Mouse (Mus musculus) 416B (cell line): ENCODE measurements around the gene Pla1a.

Experiments used
- DNase-seq: peaks from one replicate; pipeline ENCODE4 v3.0.0; 2011; ENCODE audit warnings: low read depth

The Pla1a gene

DNA sequence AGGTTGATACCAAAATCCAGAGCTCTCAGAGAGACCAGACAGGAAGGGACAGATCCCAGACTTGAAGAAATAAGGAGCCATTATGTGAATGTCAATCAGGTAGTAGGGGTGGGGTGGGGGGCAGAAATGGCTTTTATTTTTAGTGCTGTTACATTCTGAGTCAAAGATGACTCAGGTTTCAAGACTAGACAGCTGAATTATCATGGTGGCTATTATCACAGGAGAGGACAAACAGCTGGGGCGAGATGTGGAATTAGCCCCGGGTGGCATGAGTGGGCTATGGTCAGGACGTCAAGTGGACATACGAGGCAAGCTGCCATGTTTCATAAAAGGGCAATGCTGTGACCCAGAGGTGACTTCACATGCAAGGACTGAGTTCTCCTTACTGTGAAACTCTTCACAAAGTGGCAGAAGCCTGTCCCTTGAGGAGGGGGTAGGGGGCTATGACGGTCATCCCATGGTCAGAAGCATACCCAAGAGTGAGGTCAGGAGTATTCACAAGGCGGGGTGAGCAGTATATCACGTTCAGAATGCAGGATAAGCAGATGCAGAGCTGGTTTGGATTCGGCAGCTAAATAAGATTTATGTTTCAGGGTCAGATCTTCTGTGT lies 43.6 kb downstream of the Pla1a start:
- DNase-seq = no peak

- no peak for DNase-seq
These were observed 44.2 kb downstream of the Pla1a start for GRCm38 (mm10) chr16:38388757-38389156.

GRCm38 (mm10) chr16:38387389-38387788 lies 45.6 kb downstream of the Pla1a start:
- DNase-seq = no peak

- peak; percentile 86 for DNase-seq
These were observed 47.2 kb downstream of the Pla1a start for GRCm38 (mm10) chr16:38385700-38386099.

DNA sequence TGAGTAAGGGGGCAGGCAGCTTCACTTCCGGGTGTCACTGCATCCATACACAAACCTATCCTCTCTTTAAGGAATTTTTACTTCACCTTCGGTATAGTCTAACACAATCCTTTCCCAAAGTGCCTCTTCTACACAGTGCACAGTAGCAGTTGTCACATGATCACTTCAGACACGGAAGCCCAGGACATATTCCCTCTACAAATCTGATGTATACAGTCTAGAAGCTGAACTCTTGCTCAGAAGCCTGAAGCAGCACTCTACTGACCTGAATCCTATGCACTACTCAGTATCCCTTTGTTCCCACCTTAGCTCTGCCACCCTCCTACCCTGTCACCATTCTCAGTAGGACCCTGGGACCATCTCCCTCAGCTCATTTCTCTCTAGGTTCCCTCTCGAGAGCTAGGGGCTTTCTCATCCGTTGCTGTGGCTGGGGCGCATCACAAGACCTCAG lies 47.7 kb downstream of the Pla1a start:
- no peak for DNase-seq

DNA sequence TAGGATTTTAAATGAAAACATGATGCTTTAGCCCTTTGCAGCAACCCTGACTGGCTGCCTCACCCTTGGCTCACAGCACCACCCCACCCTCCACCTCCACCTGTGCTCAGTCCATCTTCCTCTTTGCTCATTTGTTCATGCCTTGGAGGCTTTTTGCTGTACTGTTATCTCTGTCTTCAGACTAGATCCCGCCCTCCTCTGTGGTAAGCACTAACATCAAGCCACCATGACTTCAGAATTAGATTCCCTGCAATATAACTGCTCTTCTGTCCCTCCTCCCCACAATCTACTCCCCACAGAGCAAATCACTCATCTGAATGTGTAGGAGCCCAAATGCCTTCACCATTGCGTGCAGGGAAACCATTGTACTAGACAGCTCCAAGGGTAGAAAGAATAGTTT lies 49.3 kb downstream of the Pla1a start:
- DNase-seq = peak; percentile 19

DNA sequence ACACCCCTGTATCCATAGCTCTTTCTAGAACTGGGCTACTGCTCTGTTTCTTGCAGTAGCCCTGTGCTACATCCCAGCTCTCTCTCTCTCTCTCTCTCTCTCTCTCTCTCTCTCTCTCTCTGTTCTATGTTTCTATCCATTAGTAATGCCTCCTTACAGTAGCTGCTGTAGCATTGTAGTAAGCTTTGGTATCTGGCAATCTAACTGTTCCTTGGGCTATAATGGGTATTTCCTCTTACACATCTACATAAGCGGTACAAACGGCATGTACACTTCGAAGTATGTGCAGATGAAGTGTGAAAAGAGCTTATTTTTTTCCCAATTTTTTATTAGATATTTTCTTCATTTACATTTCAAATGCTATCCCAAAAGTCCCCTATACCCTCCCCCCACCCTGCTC lies 53.0 kb downstream of the Pla1a start:
- DNase-seq = no peak

DNA sequence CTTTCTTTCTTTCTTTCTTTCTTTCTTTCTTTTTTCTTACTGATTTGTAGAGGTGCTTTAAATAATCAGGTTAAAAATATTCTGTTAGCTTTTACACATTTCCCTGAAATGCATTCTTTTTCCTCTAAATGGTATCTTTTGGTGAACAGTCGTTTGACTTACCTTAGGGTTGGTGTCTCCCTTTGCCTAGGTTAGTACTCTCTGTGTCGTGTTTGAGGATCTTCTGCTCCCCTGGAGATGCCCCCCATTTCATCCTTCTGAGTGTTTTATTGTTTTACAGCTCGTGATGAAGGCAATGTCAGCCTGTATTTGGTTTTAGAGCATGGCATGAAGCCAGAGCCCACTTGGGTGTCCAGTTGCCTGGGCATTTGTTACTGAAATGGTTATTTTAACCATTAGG lies 53.5 kb downstream of the Pla1a start:
- DNase-seq = no peak

GRCm38 (mm10) chr16:38379088-38379487 lies 53.9 kb downstream of the Pla1a start:
- DNase-seq = no peak

GRCm38 (mm10) chr16:38378591-38378990 lies 54.4 kb downstream of the Pla1a start:
- no peak for DNase-seq

DNA sequence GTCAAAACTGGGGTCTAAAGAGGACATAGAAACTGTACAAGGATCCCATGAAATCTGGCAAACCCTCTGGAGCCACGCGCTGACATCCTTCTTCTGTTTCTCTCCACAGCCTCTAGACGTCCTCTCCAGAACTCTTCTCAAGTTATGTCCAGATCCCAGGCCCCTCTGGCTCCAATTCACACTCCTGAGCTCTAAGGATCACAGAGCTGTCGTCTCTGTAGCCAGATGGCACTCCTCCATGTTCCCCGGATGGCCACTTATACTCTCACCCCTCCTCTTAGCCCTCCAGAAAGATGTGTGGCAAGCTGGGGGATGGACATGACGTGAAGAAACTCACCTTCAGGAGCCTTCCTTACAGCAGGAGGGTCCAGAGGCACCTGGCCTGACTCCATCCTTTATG lies 55.4 kb downstream of the Pla1a start:
- no peak for DNase-seq

GRCm38 (mm10) chr16:38376841-38377249 lies 56.1 kb downstream of the Pla1a start:
- DNase-seq = no peak

- DNase-seq = no peak
These were observed 56.6 kb downstream of the Pla1a start for GRCm38 (mm10) chr16:38376163-38376840.

DNA sequence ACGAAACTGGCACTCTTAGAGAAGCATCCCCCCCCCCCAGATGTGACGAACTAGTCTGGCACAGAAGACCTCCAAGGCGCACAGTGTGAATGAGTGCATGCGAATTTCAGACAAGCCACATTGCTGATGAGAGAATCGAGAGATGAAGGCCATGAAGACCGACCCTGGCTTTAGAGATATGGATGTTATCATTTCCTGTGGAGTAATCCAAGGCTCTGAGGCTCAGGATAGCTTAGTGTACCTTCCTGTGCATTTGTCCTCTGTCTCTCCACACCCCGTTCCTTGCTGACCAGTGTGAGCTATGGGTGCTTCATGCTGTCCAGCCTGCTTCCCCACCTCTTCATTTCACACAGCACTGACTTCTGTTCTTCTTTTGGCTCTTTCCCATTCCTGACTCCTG lies 57.8 kb downstream of the Pla1a start:
- DNase-seq = peak; percentile 40

GRCm38 (mm10) chr16:38374379-38375140 lies 58.4 kb downstream of the Pla1a start:
- DNase-seq = no peak

GRCm38 (mm10) chr16:38373941-38374340 lies 59.0 kb downstream of the Pla1a start:
- no peak for DNase-seq

DNA sequence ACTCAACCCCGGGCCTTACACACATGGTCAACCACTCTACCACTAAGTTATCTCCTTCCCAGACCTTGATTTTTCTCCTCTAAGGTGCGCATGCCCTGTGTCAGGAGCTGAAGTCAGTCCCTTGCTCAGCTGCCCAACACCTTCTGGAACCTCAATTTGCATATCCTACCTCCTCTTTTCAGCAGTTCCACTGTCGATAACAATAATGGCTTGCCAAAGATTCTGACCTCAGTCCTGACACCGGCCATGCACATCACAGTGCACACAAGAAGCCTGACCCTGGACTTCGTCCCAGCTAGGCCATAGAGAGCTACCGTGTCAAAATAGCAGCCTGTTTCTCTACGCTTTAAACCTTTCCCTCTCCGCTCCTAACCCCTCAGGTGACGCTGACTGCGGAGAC lies 59.5 kb downstream of the Pla1a start:
- DNase-seq = no peak

GRCm38 (mm10) chr16:38372876-38373275 lies 60.1 kb downstream of the Pla1a start:
- DNase-seq = no peak

DNA sequence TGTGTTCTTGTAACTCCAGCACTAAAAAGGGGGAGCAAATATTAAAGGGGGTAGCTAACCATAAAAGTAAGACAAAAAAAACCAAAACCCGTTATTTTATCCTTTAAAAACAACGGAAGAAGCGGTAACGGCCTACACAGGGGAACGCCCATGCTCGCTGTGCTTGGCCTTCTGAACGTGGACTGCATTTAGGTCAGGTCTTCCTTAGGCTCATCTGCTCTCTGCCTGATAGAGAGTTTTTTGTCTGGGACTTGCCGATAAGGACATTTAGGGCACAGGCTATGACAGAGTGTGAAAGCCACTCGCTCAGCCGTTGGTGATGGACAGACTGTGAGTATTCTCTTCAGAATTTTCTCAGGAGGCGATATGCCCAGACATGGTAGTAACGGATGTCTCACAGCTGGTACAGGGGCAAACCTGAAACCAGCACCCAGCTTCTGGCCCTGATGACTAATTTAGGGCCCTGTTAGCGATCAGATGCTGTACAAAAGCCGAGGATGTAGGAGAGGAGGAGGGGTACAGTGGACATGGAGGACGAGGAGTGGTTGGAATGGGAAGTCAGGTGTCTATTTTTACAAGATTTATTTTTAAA lies 61.1 kb downstream of the Pla1a start:
- no peak for DNase-seq

DNA sequence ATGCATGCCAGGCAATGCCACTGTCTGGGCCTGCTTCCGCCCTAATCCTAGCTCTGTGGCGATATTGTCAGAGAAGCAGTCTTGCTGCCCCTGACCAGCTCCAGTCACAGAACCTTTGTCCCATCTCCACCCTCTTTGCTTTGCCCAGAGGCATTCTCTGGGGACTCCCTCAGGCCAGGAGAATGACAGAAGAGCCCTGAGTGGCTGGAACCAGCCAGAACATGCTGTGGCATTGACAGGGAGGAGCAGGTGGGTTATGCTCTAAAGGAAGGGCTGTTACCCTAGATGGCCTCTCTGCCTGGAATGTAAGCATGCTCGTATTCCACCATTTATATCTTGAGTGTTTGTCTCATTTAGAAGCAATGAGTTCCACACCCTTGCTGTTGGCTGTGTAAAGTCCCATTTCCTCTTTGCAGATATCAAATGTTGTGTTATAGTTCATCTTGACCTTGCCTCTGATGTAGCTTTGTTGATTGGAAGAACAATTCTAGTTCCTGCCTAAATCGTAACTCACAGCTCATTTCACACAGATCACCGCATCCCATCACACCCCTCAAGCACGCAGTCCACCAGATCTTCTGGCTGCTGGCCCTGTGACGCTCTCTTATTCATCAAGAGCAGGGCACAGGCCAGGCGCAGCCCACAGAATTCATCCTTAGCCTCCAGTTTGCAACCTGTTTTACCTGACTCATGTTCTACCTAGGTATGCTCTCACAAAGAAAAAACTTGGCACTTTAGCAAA lies 62.1 kb downstream of the Pla1a start:
- no peak for DNase-seq

GRCm38 (mm10) chr16:38369992-38370484 lies 62.9 kb downstream of the Pla1a start:
- DNase-seq = no peak

- DNase-seq = no peak
These were observed 63.5 kb downstream of the Pla1a start for GRCm38 (mm10) chr16:38369431-38369830.
